Mouse (Mus musculus) G1E (cell line): Measurements from ENCODE around the gene Snrpa. TPM values are rescaled to one million over a fixed set of nuclear protein-coding genes. Genes with fewer than 3 reads are reported as not detected.
A peak's percentile ranks its signal among the peaks of the same experiment; 100 is the strongest.

Source experiments
- ATAC-seq: 2 replicates; pipeline ENCODE4 v1.8.0; 2016; ENCODE audit warnings: mild to moderate bottlenecking; ENCODE audit not compliant: insufficient number of reproducible peaks, poor library complexity, low FRiP score, severe bottlenecking; ENCODE audit errors: extremely low read depth
- DNase-seq: peaks from one replicate; pipeline ENCODE4 v3.0.0; 2012; ENCODE audit warnings: low spot score
- H3K27me3 ChIP-seq: 2 replicates; pipeline ENCODE4 v1.6.1; 2012; ENCODE audit warnings: mild to moderate bottlenecking, low read length, inconsistent platforms; ENCODE audit not compliant: insufficient read depth
- H3K36me3 ChIP-seq: replicated peaks from 2 replicates; pipeline ENCODE3; 2012; ENCODE audit warnings: mild to moderate bottlenecking, inconsistent platforms
- H3K4me1 ChIP-seq: 2 replicates; pipeline ENCODE4 v1.6.1; 2012; ENCODE audit warnings: low read depth, low read length, inconsistent platforms, mixed read lengths; ENCODE audit not compliant: insufficient read depth
- H3K4me3 ChIP-seq: 2 replicates; pipeline ENCODE4 v1.5.1; 2012; ENCODE audit warnings: low read depth, mild to moderate bottlenecking, inconsistent platforms, low read length, moderate library complexity, mixed read lengths
- H3K9me3 ChIP-seq: replicated peaks from 2 replicates; pipeline ENCODE4 v1.6.1; 2012; ENCODE audit warnings: inconsistent platforms
- CTCF ChIP-seq: IDR thresholded peaks from 2 replicates; pipeline ENCODE4 v1.5.1; 2012; ENCODE audit warnings: low read depth, low read length, inconsistent platforms, mixed read lengths
- GATA1 ChIP-seq: IDR thresholded peaks from 2 replicates; pipeline ENCODE4 v1.6.1; 2012; ENCODE audit warnings: borderline replicate concordance, low read length, inconsistent platforms, mixed read lengths
- GATA2 ChIP-seq: IDR thresholded peaks from 2 replicates; pipeline ENCODE4 v1.6.1; 2012; ENCODE audit warnings: low read depth, low read length, inconsistent platforms, borderline replicate concordance
- POLR2AphosphoS5 ChIP-seq: IDR thresholded peaks from 2 replicates; pipeline ENCODE4 v1.6.1; 2012; ENCODE audit warnings: low read depth, low read length, inconsistent platforms; ENCODE audit not compliant: insufficient replicate concordance
- TAL1 ChIP-seq: conservative IDR thresholded peaks from 2 replicates; pipeline ENCODE4 v1.6.1; 2012; ENCODE audit warnings: low read depth, low read length, inconsistent platforms, mixed read lengths
- polyA plus RNA-seq: library from polyadenylated mRNA; stranded (reverse); fragments of >175 nt; gene quantifications from 2 replicates; pipeline ENCODE4 v1.2.3, GENCODE M21; 2012
- total RNA-seq, 2 experiments: library from RNA; stranded (forward) in 1 of 2; stranded (reverse) in 1 of 2; fragments of 200-1000 nt in 1 of 2; fragments of >200 nt in 1 of 2; fragmentation: Nextera tagmentation in 1 of 2; gene quantifications; 2 replicates each; pipeline ENCODE4 v1.2.3; 2014 to 2017

The Snrpa gene
- total and polyA plus RNA-seq, 3 experiments = 96.6 to 608 (median 249) TPM

DNA sequence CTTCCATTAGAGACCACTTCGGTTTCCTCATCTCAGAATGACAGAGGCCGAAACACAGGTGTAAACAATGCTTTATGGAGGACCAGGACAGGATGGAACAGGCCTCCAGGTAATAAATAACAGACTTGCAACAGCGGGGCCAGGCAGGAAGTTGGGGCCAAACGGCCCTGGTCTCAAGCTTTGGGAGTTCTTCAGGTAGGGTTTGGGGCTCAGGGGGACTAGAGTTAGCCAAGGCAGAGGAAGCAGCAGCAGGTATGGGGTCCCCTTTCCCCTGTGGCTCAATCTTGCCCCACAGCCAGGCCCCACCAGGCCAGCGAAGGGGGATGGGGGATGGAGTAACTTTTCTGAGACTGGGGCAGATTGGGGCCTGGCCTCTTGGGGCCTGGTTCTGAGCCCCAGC, 27.7 kb downstream of the Snrpa start:
- TF ChIP-seq GATA1 (no peak), CTCF (no peak), TAL1 (no peak), POLR2AphosphoS5 (no peak), GATA2 (no peak)
- Histone ChIP-seq H3K4me1 (peaks cover 46% of the 10 kb centered on the region), H3K27me3 (no peaks in the 10 kb centered on the region; the same call in 1 of the 2 replicates), H3K4me3 (no peak overlapping the region), H3K36me3 (peaks cover 75% of the 10 kb centered on the region), H3K9me3 (no peaks in the 10 kb centered on the region)
- ATAC-seq (no peak), DNase-seq (no peak)

DNA sequence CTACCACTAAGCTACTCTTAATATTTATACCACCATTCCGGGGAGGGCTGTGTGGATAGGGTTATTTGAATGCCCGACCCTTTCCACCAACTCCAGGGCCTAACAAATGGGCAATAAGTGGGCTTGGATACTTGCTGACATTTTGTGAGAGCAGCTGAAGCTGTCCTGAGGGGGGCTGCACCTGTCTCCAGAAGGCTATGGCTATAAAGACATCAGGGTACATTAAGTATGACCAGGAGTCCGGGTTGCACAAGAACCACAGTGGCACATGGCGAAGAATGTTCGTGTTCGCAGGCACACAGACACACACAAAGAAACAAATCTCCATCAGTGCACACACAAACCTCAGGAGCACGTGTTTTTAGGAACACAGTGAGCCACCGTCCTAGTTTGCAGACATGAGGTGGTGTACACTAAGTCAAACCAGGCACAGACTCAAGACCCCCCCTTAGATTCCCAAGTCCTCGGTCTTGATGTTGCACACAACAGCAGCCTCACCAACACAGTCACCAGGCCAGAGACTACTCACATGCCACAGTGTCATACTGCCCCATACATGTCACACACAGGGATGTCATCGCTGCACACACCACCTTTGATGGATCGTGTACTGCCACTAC, 28.5 kb downstream of the Snrpa start:
- peak overlapping the region; percentile 80 for H3K4me3 ChIP-seq
- H3K36me3 ChIP-seq = peaks cover 75% of the 10 kb centered on the region
- H3K4me1 ChIP-seq = peaks cover 53% of the 10 kb centered on the region
- no peak for ATAC-seq
- no peak for TF ChIP-seq CTCF
- TF ChIP-seq POLR2AphosphoS5 = 0 out of 2 replicates have a peak, but pooled peaks have one; percentile 47
- DNase-seq = no peak
- H3K27me3 ChIP-seq = no peaks in the 10 kb centered on the region; the same call in 1 of the 2 replicates
- no peaks in the 10 kb centered on the region for H3K9me3 ChIP-seq

DNA sequence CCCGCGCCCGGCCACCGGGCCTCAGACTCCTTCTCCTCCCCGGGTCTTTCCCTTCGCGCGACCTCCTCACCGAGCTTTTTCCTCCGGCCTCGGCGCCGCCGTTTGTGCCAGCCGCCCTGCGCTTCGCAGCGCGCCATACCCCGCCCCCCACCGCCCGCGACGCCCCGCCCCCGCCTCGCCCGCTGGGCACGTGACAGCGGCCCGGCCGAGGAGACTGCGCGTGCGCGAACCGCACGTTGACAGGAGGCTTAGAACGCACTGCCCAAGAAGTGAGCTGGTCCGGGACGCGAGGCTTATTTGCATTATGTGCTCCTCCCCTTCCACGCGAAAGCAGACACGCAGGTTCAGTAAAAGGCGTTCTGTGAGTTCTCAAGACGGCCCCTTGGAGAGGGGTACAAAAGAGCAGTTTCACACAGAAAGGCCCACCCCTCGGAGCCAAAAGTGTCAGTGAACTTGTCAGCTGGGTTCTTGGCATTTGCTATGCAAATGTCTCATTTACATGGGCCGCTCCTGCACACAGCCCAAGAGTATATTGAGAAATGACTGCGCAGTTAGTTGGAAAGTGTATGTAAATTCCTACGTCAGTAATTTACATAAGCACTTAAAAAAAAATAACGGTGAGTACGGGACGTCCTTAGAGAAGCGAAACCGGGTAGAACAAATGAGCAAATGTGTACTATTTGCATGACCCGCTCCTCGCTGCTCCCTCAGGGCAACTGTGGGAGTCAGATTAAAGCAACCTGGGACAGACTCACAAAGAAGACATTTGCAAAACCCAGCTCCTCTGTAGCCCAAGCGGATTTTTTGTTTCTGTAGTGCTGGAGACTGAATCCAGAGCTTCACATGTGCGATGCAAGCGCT, 29.2 kb downstream of the Snrpa start, which contains the start of gene Egln2:
Gene Egln2, minus strand, starts transcription at position 189 of the 861 bp plus-strand sequence.
- H3K4me3 ChIP-seq = peak within 1 kb of the TSS; percentile 80
- H3K9me3 ChIP-seq = no peaks in the 10 kb centered on the region
- no peak for TF ChIP-seq TAL1
- TF ChIP-seq GATA1 = no peak
- TF ChIP-seq POLR2AphosphoS5 = no peak
- no peak for TF ChIP-seq CTCF
- TF ChIP-seq GATA2 = no peak
- DNase-seq = peak; percentile 90
- peaks cover 59% of the 10 kb centered on the region for H3K4me1 ChIP-seq
- H3K36me3 ChIP-seq = peaks cover 75% of the 10 kb centered on the region
- H3K27me3 ChIP-seq = no peaks in the 10 kb centered on the region; the same call in 1 of the 2 replicates
- ATAC-seq = peak; percentile 71

DNA sequence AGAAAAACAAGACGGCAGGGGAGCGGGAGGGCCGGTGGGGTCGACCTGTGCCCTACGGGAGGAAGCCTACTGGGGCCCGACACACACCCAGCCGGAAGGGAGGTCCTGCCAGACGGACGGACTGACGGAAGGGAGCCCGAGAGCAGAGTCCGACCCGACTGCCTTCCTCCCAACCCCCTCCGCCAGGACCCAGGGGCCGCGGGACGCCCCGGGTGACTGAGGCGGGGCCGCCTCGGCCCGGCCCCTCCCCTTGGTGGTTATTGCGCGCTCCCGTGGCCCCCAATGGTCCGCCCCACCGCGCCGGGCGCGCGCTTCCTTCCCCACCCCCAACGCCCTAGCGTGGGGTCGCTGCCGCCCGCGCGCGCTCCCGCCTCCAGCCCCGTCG, 29.9 kb downstream of the Snrpa start:
- ATAC-seq (peak; percentile 42; the same call in 1 of the 2 replicates), DNase-seq (peak; percentile 92)
- Histone ChIP-seq H3K36me3 (peaks cover 75% of the 10 kb centered on the region), H3K4me1 (peaks cover 65% of the 10 kb centered on the region), H3K4me3 (peak overlapping the region; percentile 80), H3K27me3 (no peaks in the 10 kb centered on the region; the same call in 1 of the 2 replicates), H3K9me3 (no peaks in the 10 kb centered on the region)
- no peak for TF ChIP-seq TAL1
- TF ChIP-seq POLR2AphosphoS5 = no peak
- no peak for TF ChIP-seq GATA2
- TF ChIP-seq CTCF = no peak
- no peak for TF ChIP-seq GATA1

DNA sequence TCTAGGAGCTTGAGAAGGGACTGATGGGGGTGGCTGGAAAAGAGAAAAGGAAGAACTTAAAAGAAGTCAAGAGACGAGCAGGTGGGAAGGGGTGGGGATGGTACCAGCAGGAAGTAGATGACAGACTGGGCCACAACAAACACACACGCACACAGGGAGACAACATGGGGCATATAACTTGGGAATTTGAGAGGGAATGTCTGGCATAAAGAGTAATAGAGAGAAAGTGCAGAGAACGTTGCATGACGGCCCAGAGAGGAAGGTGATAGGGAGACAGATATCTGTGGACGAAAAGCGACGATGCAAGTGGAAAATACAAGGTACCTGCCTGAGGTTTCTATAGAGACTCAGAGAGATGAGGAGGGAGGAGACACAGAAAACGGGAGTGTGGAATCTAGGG, 30.4 kb downstream of the Snrpa start:
- Histone ChIP-seq H3K27me3 (no peaks in the 10 kb centered on the region; the same call in 1 of the 2 replicates), H3K36me3 (peaks cover 75% of the 10 kb centered on the region), H3K4me3 (peak overlapping the region; percentile 80), H3K9me3 (no peaks in the 10 kb centered on the region), H3K4me1 (peaks cover 70% of the 10 kb centered on the region)
- DNase-seq (peak; percentile 23), ATAC-seq (no peak)
- TF ChIP-seq GATA1 (no peak), TAL1 (no peak), GATA2 (no peak), POLR2AphosphoS5 (no peak), CTCF (no peak)

DNA sequence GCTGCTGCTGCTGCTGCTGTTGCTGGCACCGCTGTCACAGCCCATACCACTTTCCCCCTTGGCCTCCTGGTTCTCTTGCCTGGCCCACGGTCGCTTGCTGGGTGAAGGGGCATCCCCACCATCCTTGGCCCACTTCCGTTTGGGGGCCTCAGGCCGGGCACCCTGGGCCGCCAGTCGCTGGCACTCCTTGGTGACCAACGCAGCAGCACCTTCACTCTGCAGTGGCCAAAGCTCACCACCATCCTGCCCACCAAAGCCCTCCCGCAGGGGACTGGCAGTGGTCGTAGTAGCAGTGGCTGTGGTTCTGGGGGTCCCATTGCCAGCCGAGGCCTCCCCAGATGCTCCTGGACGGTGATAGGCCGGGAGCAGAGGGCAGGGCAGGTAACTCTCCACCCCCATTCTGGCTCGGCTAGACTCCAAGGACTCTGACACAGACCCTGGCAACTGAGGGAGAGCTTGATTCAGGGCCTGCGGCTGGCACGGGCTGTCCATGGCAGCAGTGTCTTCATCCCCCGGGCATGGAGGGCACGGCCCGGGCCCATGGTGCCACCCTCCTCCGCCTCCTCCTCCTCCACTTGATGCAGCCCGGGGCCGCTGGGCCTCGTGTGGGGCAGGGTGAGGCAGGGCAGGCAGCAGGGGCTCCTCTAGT, 30.9 kb downstream of the Snrpa start:
- no peak for TF ChIP-seq GATA1
- TF ChIP-seq GATA2 = no peak
- TF ChIP-seq POLR2AphosphoS5 = no peak
- TF ChIP-seq CTCF = no peak
- TF ChIP-seq TAL1 = no peak
- H3K27me3 ChIP-seq = no peaks in the 10 kb centered on the region; the same call in 1 of the 2 replicates
- H3K36me3 ChIP-seq = peaks cover 76% of the 10 kb centered on the region
- ATAC-seq (no peak), DNase-seq (no peak)
- no peaks in the 10 kb centered on the region for H3K9me3 ChIP-seq
- H3K4me1 ChIP-seq = peaks cover 76% of the 10 kb centered on the region
- peak overlapping the region; percentile 80; the same call in 1 of the 2 replicates for H3K4me3 ChIP-seq
